Mouse (Mus musculus) right cerebral cortex, postnatal 36 days (tissue): Measurements from ENCODE around the gene Tpcn2.

Experiments
- DNase-seq, 2 experiments: peaks; one replicate each; pipeline ENCODE4 v3.0.0; 2022; ENCODE audit warnings: low spot score in 2 of 2, mixed read lengths in 1 of 2

Gene Tpcn2

GRCm38 (mm10) chr7:145283487-145284187, at the start of gene Tpcn2:
TSS of gene Tpcn2 (minus strand) at chr7:145284011.
- DNase-seq: peak; percentile 79 to 86

- DNase-seq: no peak
Observed at GRCm38 (mm10) chr7:145332376-145333041, 48.7 kb upstream of the Tpcn2 start.

- DNase-seq: no peak
Observed at GRCm38 (mm10) chr7:145330641-145331040, 46.8 kb upstream of the Tpcn2 start.

DNA sequence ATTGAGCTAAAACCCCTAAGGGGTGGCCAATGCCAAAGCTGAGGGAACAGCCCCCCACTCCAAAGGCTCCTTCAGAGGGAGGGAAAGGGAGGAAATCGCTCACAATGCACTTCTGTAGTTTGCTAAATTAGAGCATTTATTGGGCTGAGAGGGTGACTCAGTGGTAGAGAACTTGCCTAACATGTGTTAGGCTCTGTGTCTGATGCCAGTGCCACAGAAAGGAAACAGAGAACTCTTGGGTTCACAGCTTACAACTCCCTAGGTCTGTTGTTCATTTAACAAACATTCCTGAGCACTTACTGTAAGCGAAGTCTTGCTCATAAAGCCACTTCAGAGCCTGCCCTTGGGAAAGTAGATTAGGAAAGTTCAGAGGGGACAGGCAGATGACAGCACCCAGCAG, 46.2 kb upstream of the Tpcn2 start:
- DNase-seq: no peak

- no peak for DNase-seq
Observed at GRCm38 (mm10) chr7:145325697-145326096, 41.9 kb upstream of the Tpcn2 start.

- DNase-seq: no peak
Observed at GRCm38 (mm10) chr7:145323607-145324006, 39.8 kb upstream of the Tpcn2 start.

GRCm38 (mm10) chr7:145319481-145319880, 35.7 kb upstream of the Tpcn2 start:
- DNase-seq: peak; percentile 26 to 40

DNA sequence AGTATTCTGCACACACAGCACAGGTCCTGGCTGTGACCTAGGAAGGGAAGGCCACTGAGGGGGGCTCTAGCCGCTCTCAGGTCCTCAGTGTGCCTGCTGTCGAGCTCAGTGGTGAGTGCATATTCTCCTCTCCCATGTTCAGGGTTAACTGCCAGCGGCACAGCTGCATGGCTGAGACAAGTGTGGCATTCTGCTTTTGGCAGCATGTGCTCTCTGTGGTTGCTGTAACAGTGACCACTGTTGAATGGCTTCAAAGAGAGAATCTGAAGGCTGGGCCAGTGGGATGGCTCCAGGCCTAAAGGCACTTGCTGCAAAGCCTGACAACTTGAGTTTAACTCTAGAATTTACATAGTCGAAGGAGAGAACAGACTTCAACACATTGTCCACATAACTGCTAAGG, 33.7 kb upstream of the Tpcn2 start:
- DNase-seq: no peak

DNA sequence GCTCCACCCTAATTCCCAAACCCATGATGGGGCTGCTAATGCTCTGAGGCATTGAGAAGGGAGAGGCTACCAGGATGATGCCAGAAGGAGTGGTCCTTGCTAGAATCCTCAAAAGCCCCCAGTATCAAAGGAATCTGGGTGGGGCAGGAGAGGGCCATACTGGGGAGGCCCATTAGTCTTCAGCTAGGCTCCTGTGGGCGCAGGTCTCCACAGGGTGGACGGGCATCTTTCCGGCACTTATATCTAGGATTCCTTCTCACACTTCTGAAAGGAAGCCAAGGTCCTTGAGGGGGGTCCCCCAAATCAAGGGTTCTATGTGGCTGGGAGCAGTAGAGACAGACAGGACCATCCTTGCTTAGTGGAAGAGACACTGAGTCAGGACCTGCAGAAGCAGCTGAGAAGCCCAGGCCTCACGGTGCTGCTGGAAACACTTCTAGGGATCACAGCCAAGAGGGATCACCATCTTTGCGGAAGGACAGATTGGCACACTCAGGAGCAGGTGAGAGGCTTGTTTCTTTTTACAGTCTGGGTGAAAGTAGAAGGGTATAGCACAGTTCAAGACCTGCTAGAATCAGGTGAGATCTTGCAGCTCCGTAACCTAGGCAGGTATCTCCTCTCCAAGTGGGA, 31.1 kb upstream of the Tpcn2 start, which contains the start of gene Mrgprd:
TSS of gene Mrgprd (plus strand) at position 51 of the 627 bp plus-strand sequence.
- no peak for DNase-seq

DNA sequence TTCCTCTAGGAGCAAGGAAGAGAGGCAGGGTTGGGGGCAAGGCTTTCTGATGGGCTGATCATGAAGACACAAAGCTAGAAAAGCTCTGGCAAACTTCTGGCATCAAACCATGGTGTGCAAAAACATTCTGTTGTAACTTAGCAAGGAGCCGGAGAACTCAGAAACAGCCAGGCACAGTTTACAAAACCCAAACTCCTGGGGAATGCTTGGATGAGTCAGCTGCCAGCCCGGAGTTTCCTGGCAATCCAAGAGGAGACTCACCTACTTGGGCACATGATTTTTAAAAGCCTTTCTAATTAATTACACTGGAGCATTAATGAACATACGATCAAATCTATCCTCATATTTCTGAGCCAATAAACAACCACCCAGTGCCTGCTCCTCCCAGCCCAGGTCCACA, 28.3 kb upstream of the Tpcn2 start:
- DNase-seq: no peak

DNA sequence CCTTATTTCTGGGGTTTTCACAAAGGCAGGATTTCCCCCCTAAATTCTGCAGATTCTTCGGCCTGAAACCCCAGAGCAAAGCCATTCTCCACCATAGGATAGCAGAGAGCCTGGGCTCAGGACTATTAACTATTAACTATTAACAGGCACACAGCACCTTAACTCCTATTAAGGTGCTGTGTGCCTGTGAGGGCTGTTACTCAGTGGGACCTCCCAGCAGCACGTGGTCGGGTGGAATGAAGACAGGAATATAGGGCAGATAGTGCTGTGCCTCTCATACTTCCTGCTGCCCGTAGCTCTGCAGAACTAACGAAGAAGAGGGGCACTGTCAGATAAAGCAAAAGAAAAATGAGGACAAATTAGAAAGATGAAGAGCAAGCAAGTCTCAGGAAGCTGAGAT, 26.7 kb upstream of the Tpcn2 start:
- DNase-seq: no peak

DNA sequence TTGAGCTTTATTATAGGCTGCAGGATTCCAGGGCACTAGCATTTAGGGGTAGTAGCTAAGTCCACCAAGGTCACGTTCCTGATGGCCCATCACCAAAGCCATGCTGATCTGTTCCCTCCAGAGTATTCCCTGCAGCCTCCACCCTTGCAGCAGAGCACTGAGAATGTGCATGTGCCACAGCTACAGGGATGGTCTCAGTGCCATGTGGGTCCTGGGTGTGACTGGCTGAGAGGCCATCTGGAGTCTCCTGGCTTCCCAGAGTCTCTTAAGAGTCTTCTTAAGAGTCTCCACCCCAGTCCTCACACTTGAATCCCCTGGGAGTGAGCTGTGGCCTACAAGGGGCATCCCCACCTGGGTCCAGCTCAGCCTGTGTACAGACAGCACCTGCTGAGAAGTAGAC, 26.1 kb upstream of the Tpcn2 start:
- DNase-seq: no peak

DNA sequence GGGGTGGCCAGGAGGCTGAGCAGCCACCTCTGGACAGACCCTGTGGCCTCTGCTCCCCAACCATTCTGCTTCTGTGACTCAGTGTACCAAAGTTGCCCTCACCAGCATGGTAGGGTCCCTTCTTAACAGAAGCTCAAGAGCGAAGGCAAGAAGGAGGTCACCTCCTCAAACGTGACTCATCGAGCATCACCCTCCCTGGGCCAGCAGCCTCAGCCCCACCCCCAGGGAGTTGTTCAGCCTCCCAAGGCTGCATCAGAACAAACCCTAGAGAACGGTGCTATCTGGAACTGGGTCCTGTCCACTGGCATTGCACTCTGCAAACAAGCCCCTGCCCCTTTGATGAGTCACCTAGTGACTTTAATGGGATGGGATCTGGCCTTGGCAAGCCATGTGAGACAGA, 25.1 kb upstream of the Tpcn2 start:
- DNase-seq: no peak

DNA sequence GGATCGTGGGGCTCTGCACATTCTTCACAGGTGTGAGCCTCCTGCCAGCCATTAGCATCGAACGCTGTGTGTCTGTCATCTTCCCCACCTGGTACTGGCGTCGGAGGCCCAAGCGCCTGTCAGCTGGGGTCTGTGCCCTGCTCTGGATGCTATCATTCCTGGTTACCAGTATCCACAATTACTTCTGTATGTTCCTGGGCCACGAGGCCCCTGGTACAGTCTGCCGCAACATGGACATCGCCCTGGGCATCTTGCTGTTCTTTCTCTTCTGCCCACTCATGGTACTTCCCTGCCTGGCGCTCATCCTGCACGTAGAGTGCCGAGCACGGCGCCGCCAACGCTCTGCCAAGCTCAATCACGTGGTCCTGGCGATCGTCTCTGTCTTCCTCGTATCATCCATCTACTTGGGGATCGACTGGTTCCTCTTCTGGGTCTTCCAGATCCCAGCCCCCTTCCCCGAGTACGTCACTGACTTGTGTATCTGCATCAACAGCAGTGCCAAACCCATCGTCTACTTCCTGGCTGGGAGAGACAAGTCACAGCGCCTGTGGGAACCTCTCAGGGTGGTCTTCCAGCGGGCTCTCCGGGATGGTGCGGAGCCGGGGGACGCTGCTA, 24.4 kb upstream of the Tpcn2 start:
- peak in 1 of 2 experiments; percentile 8 for DNase-seq

DNA sequence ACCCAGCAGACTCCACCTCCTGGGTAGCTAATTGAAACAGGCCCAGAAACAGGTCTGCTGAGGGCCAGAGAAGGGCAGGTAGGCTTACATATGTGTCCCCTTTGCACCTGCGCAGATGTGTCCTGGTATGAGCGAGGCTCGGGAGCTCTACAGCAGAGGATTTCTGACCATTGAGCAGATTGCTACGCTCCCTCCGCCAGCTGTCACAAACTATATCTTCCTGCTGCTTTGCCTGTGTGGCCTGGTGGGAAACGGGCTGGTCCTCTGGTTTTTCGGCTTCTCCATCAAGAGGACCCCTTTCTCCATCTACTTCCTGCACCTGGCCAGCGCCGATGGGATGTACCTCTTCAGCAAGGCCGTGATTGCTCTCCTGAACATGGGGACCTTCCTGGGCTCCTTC, 23.8 kb upstream of the Tpcn2 start:
- DNase-seq: no peak

DNA sequence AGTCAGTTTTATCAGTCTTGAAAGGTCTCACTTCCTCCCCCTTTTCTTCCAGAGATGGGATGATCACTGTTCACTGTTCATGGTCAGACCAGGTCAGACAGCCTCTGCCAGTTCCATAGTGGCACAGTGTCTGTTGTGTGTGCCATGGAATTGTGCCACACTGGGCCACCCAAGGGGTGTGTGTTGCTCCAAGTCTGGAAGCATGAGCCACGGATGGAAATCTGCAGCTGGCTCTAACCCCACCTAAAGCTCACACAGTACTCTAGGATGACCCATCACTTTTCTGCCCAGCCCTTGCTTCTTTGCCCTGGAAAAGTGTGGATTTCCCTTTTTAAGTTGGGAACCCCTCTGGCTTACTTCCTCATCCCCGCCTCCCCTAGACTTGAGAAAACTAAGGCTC, 20.3 kb upstream of the Tpcn2 start:
- DNase-seq: no peak

GRCm38 (mm10) chr7:145302488-145303285, 18.9 kb upstream of the Tpcn2 start:
- DNase-seq: no peak

GRCm38 (mm10) chr7:145301341-145302005, 17.7 kb upstream of the Tpcn2 start:
- DNase-seq: no peak

DNA sequence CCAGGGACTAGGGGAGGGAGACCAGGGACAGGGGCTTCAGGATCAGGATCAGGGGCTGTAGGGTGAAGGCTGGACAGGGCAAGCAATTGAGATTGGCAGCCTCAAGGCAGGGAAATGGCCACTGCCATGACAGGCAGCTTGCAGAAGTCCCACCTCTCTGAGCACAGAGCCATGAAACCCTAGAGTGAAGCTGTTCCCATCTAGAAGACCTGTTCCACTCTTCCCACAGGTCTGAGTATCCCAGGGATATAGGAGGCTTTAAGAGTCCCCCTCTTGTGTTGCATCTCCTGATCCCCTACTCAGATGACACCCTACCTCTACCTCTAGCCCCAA, 17.2 kb upstream of the Tpcn2 start:
- DNase-seq: no peak

DNA sequence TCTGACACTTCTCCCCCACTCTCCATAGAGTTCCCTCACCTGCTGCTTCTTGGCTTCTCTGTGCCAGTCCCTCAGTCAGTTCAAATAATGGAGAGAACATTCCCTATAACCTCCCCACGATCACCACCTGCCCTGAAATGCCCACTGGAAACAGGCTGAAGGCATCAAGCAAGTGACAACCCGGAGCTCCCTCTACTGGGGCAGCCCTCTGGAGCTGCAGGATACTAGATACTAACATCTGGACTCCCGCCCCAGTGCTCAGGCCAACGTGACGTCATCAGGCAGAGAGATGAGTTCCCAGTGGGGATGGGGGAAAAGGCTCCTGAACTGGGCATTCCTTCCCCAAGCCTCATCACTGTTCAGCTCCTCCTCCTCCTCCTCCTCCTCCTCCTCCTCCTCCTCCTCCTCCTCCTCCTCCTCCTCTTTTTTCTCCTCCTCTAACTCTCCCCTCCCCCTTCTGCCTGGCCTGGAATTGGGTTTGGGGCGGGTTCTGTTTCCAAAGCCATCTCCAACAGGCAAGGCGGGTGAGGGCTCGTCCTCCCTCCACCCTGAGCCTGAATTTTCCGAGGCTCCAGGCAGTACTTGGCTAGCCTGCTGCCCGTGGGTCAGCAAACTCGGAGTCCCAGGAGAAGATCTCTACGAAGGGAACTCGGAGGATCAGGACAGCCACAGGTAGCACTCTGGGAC, 16.7 kb upstream of the Tpcn2 start, which contains the start of gene Mrgprf:
TSS of gene Mrgprf (plus strand) at position 508 of the 687 bp plus-strand sequence.
- no peak for DNase-seq
